Mouse (Mus musculus) hindbrain, postnatal 0 days (tissue): Measurements from ENCODE around the gene Map2. TPM values are rescaled to one million over a fixed set of nuclear protein-coding genes. Genes with fewer than 3 reads are reported as not detected.
A peak's percentile ranks its signal among the peaks of the same experiment; 100 is the strongest.

Experiments
- ATAC-seq: fragments of 200-750 bp; cut with Nextera tagmentation; 2 replicates; pipeline ENCODE4 v1.8.0; 2017; ENCODE audit warnings: mild to moderate bottlenecking, moderate TSS enrichment, moderate library complexity
- DNase-seq: peaks from one replicate; pipeline ENCODE4 v3.0.0-alpha.2; 2015; ENCODE audit warnings: low spot score
- H3K27ac ChIP-seq: fragments of 300-500 bp; sonication (generic); 2 replicates; pipeline ENCODE4 v1.5.1; 2014; ENCODE audit warnings: mild to moderate bottlenecking
- H3K27me3 ChIP-seq: fragments of 300-500 bp; sonication (generic); 2 replicates; pipeline ENCODE4 v1.6.1; 2014; ENCODE audit warnings: low read length, mixed read lengths; ENCODE audit not compliant: insufficient read depth
- H3K36me3 ChIP-seq: fragments of 300-500 bp; sonication (generic); 2 replicates; pipeline ENCODE4 v1.6.1; 2014; ENCODE audit warnings: low read length, mixed read lengths; ENCODE audit not compliant: insufficient read depth
- H3K4me1 ChIP-seq: fragments of 300-500 bp; sonication (generic); 2 replicates; pipeline ENCODE4 v1.6.1; 2014; ENCODE audit warnings: antibody characterized with exemption, low read length, mixed read lengths; ENCODE audit not compliant: insufficient read depth
- H3K4me2 ChIP-seq: fragments of 300-500 bp; sonication (generic); 2 replicates; pipeline ENCODE4 v1.6.1; 2014; ENCODE audit warnings: low read depth, mild to moderate bottlenecking, low read length, moderate library complexity, mixed read lengths
- H3K4me3 ChIP-seq: fragments of 300-500 bp; sonication (generic); 2 replicates; pipeline ENCODE4 v1.5.1; 2014; ENCODE audit warnings: low read length
- H3K9ac ChIP-seq: fragments of 300-500 bp; sonication (generic); replicated peaks from 2 replicates; pipeline ENCODE4 v1.6.1; 2014; ENCODE audit warnings: mild to moderate bottlenecking, low read length, moderate library complexity, mixed read lengths
- H3K9me3 ChIP-seq: fragments of 300-500 bp; sonication (generic); 2 replicates; pipeline ENCODE4 v1.6.1; 2016; ENCODE audit warnings: low read length, mixed read lengths
- CTCF ChIP-seq: IDR thresholded peaks from 2 replicates; pipeline ENCODE4 v1.5.1; 2016; ENCODE audit warnings: antibody characterized with exemption, control low read depth, low read depth
- WGBS: fragments of 180-500 bp; shearing (Covaris S2); extraction: QIAGEN DNeasy Blood & Tissue Kit; methylation state at CpG from one replicate; pipeline ENCODE4 v1.1.7; 2014; 5-methylcytosine and 5-hydroxymethylcytosine counted together
- polyA plus RNA-seq: library from polyadenylated mRNA; unstranded; fragments of >200 nt; fragmentation: Nextera tagmentation; extraction: Ambion mirVana; gene quantifications from 2 replicates; pipeline ENCODE4 v1.2.1, GENCODE M21; 2015
- total RNA-seq: library from RNA; depleted of rRNA; stranded (reverse); fragments of >200 nt; gene quantifications from 2 replicates; pipeline ENCODE4 v1.2.3, GENCODE M21; 2014

Gene Map2
- total and polyA plus RNA-seq, 2 experiments from 2014 or later = 289 to 1,101 TPM

DNA sequence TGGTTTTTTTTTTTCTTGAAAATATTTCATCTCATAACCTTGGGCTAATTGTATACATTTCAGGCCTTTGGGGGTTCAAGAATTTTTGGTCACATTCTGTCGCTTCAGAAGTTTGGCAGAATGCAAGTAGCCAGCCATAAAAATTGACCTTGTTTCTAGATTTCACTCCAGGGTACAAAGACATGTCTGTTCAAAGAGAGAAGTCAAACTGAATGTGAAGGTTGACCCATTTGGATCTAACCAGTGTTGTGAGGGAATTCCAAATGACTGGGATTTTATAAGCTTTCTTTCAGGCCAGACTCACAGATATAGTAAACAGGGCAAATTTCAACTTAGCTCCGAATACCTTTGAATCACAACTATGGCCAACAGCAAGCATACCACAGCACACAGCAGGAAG, 196.3 kb downstream of the Map2 start:
- Histone ChIP-seq H3K4me1 (no peaks in the 10 kb centered on the region), H3K9me3 (no peaks in the 10 kb centered on the region), H3K27ac (no peak overlapping the region), H3K4me2 (no peak overlapping the region), H3K4me3 (no peak overlapping the region), H3K9ac (no peak overlapping the region), H3K27me3 (no peaks in the 10 kb centered on the region), H3K36me3 (peaks cover 4% of the 10 kb centered on the region)
- WGBS = 55% methylated on average over 2 of the region's 2 CpGs
- DNase-seq (no peak), ATAC-seq (no peak)
- TF ChIP-seq CTCF = no peak

DNA sequence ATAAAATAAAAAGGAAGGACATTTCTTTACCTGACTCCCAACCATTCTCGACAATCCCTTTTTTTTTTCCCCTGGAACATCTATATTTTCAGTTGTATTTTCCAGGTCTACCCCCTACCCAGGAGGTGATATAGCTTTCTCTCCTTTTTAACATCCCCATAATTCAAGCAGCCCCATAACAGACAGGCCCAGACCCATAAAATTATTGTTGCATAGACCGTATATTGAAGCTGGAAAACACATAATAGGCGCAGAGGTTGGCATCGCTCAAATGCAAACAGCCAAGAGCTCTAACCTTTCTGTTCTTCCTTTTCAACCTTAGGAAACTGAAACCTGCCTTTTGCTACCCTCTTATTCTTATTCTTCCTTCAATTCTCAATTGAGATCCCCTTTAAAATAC, 211.2 kb downstream of the Map2 start:
- TF ChIP-seq CTCF = no peak
- ATAC-seq = peak; percentile 11
- Histone ChIP-seq H3K4me1 (peaks cover 15% of the 10 kb centered on the region), H3K9me3 (no peaks in the 10 kb centered on the region), H3K9ac (peak overlapping the region; percentile 55), H3K4me2 (peak overlapping the region; percentile 59), H3K27me3 (no peaks in the 10 kb centered on the region), H3K27ac (peak overlapping the region; percentile 89), H3K36me3 (no peaks in the 10 kb centered on the region; the same call in 1 of the 2 replicates), H3K4me3 (peak overlapping the region; percentile 38; the same call in 1 of the 2 replicates)
- DNase-seq = no peak
- WGBS = 40% methylated on average over 4 of the region's 4 CpGs

DNA sequence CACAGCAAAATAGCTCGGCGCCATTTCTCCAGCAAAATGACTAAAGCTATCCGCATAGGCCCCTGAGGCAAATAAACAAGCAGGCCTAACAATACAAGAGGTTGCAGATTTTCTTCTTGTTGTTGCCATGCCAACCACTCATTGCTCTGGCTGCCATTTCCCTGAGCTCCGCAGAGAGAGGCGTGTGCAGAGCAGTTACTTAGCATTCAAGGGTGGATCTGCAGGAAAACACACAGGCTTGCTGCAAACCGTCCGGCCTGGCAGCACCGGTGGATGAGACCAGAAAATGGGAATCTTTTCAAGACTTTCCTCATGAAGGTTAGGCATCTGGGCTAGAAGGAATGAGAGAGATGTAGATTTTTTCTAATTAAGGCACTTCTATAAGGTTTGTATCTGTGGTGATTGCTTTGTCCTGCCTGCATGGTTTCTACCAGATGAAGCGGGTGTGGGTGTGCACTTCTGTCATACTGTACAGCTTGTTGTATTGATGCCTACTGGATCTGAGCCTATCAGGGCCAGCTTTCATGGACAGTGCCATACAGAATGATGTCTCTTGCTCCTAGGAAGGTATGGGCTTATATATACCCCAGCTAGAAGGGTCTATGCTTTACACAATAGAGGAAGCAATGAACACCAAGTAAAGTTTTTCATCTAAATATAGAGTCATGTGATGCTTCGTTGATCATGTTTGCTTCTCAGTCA, 211.8 kb downstream of the Map2 start:
- Histone ChIP-seq H3K4me3 (peak overlapping the region; percentile 38), H3K4me1 (peaks cover 15% of the 10 kb centered on the region), H3K4me2 (peak overlapping the region; percentile 59), H3K27ac (peak overlapping the region; percentile 89), H3K27me3 (no peaks in the 10 kb centered on the region), H3K36me3 (no peaks in the 10 kb centered on the region; the same call in 1 of the 2 replicates), H3K9ac (peak overlapping the region; percentile 55), H3K9me3 (no peaks in the 10 kb centered on the region)
- ATAC-seq (peak; percentile 97), DNase-seq (peak; percentile 92)
- TF ChIP-seq CTCF = no peak
- WGBS = 7% methylated on average over 10 of the region's 10 CpGs

GRCm38 (mm10) chr1:66388561-66388960, 213.5 kb downstream of the Map2 start:
- 5% methylated on average over 8 of the region's 8 CpGs for WGBS
- Histone ChIP-seq H3K4me2 (peak overlapping the region; percentile 54), H3K9me3 (no peaks in the 10 kb centered on the region), H3K4me3 (peak overlapping the region; percentile 28), H3K9ac (0 out of 2 replicates have a peak overlapping the region, but pooled peaks have one; percentile 21), H3K27me3 (no peaks in the 10 kb centered on the region), H3K4me1 (peaks cover 15% of the 10 kb centered on the region), H3K27ac (peak overlapping the region; percentile 73), H3K36me3 (no peaks in the 10 kb centered on the region)
- peak; percentile 50; the same call in 1 of the 2 replicates for ATAC-seq
- DNase-seq = peak; percentile 56
- TF ChIP-seq CTCF = no peak

DNA sequence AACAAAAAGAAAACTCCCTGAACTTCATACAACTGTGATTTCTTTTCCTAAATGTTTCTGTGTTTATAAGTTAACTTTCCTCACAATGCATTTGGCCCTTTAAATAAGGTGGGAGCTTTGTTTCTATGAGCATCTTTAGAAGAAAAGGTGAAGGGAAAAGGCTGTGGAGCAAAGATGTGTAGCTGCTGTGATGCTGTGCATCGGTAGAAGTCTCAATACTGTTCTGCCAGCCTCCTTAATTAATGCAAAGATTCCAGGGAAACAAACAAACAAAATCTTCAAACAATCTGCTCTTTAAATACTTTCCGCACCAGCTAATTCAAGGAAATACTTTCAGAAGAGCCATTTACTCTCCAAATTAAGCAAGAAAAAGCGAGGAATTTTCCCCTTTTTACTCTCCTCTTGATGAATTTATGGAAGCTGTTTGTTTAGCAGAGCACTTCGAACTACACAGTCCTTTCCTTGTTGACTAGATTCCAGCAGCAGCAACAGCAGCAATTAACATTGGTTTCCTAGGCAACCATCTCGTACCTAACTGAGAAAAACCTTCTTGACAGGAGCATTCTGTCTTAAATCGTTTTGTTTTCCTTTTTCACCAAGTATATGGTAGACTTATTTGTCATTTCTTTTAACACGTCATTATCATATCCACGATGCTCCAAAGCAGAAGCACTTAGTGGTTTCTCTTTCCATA, 220.0 kb downstream of the Map2 start:
- DNase-seq (peak; percentile 63), ATAC-seq (no peak)
- Histone ChIP-seq H3K9ac (no peak overlapping the region), H3K4me3 (no peak overlapping the region), H3K4me1 (0 out of 2 replicates have a peak, but pooled peaks cover 5% of the 10 kb centered on the region), H3K9me3 (no peaks in the 10 kb centered on the region), H3K36me3 (peaks cover 4% of the 10 kb centered on the region), H3K27me3 (no peaks in the 10 kb centered on the region), H3K27ac (peak overlapping the region; percentile 26; the same call in 1 of the 2 replicates), H3K4me2 (peak overlapping the region; percentile 10; the same call in 1 of the 2 replicates)
- TF ChIP-seq CTCF = no peak
- WGBS = 29% methylated on average over 8 of the region's 8 CpGs

DNA sequence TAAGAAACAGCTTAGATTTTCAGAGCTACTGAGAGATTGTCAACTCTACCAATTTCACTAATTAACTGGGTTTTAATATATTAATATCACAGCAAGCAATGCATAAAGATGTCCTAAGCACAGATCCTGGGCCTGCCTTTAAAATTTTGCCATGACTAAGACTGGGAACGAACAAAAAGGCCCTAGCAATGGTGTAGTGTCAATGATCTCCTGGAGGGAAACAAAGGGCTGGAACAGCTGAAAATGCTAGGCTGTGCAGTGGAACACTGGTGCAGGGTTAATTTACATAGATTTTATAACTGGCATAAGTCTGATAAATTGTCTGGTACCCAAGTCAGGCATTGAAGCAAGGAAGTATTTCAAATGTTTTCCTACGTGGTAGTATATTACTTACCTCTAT, 220.8 kb downstream of the Map2 start:
- DNase-seq (no peak), ATAC-seq (no peak)
- Histone ChIP-seq H3K4me3 (no peak overlapping the region), H3K27me3 (no peaks in the 10 kb centered on the region), H3K4me2 (no peak overlapping the region), H3K36me3 (peaks cover 7% of the 10 kb centered on the region), H3K27ac (no peak overlapping the region), H3K9me3 (no peaks in the 10 kb centered on the region), H3K4me1 (0 out of 2 replicates have a peak, but pooled peaks cover 5% of the 10 kb centered on the region), H3K9ac (no peak overlapping the region)
- no peak for TF ChIP-seq CTCF
- 42% methylated on average over 2 of the region's 2 CpGs for WGBS
